Mouse (Mus musculus) embryonic facial prominence, embryonic 15.5 days (tissue): ENCODE data around the gene Eif2ak3. TPM values are rescaled to one million over a fixed set of nuclear protein-coding genes. Genes with fewer than 3 reads are reported as not detected.

Experiments used
- ATAC-seq: fragments of 200-750 bp; cut with Nextera tagmentation; 2 replicates; pipeline ENCODE4 v1.8.0; 2017; ENCODE audit warnings: low read depth, moderate TSS enrichment; ENCODE audit not compliant: insufficient number of reproducible peaks, low FRiP score, low TSS enrichment
- H3K27ac ChIP-seq: fragments of 300-500 bp; sonication (generic); replicated peaks from 2 replicates; pipeline ENCODE4 v1.5.1; 2015; ENCODE audit warnings: mild to moderate bottlenecking, inconsistent platforms
- H3K27me3 ChIP-seq: fragments of 300-500 bp; sonication (generic); 2 replicates; pipeline ENCODE4 v1.6.1; 2015; ENCODE audit warnings: inconsistent platforms
- H3K36me3 ChIP-seq: fragments of 300-500 bp; sonication (generic); 2 replicates; pipeline ENCODE4 v1.6.1; 2015; ENCODE audit warnings: mild to moderate bottlenecking, inconsistent platforms
- H3K4me1 ChIP-seq: fragments of 300-500 bp; sonication (generic); 2 replicates; pipeline ENCODE4 v1.6.1; 2015; ENCODE audit warnings: inconsistent platforms
- H3K4me2 ChIP-seq: fragments of 300-500 bp; sonication (generic); replicated peaks from 2 replicates; pipeline ENCODE4 v1.6.1; 2015; ENCODE audit warnings: mild to moderate bottlenecking, inconsistent platforms
- H3K4me3 ChIP-seq: fragments of 300-500 bp; sonication (generic); replicated peaks from 2 replicates; pipeline ENCODE4 v1.5.1; 2015; ENCODE audit warnings: mild to moderate bottlenecking, inconsistent platforms
- H3K9ac ChIP-seq: fragments of 300-500 bp; sonication (generic); 2 replicates; pipeline ENCODE4 v1.6.1; 2015; ENCODE audit warnings: inconsistent platforms
- H3K9me3 ChIP-seq: fragments of 300-500 bp; sonication (generic); replicated peaks from 2 replicates; pipeline ENCODE4 v1.6.1; 2016; ENCODE audit warnings: inconsistent platforms
- WGBS: fragments of 180-500 bp; shearing (Covaris S2); methylation state at CpG from one replicate; pipeline ENCODE4 v1.1.7; 2015; 5-methylcytosine and 5-hydroxymethylcytosine counted together
- polyA plus RNA-seq: library from polyadenylated mRNA; unstranded; fragments of >200 nt; fragmentation: Nextera tagmentation; extraction: Ambion mirVana; gene quantifications from 2 replicates; pipeline ENCODE4 v1.2.1, GENCODE M21; 2015

Eif2ak3 gene
- polyA plus RNA-seq, 1 experiment from 2014 or later = 14.2 TPM

DNA sequence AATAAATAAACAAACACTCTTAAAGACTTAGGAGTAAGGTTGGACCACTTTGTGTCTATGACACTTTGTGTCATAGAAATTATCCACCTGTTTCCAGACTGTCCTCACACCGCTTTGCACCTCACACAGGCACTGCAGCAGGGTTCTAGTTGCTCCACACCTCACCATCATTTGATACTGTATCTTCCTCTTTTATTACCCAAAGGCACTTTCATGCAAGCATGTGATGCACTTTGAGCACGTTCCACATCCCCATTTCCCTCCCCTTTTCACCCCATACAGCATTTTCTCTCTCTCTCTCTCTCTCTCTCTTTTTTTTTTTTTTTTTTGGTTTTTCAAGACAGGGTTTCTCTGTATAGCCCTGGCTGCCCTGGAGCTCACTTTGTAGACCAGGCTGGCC lies 7.0 kb upstream of the Eif2ak3 start:
- Histone ChIP-seq H3K36me3 (no peaks in the 10 kb centered on the region), H3K27me3 (no peaks in the 10 kb centered on the region), H3K9ac (no peak overlapping the region), H3K4me2 (no peak overlapping the region), H3K4me3 (no peak overlapping the region), H3K4me1 (no peaks in the 10 kb centered on the region), H3K27ac (no peak overlapping the region), H3K9me3 (no peaks in the 10 kb centered on the region)
- 82% methylated on average over 2 of the region's 2 CpGs for WGBS
- no peak for ATAC-seq

DNA sequence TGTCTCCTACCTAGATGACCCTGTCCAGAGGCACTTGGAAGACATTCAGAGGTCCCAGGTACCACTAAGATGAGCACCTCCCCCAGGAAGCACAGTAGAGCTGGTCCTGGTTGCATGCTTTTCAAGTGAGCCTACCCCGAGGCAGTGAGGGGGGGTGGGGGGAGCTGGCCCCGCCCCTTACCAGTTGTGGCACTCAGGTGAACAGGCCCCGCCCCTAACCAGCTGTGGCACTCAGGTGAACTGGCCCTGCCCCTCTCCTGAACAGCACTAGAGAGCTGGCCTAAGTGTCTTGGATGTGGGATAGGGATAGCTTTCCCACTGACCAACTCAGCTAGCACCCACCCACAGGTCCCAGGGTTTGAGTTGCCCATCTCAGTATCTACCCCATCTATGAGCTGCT lies 5.8 kb upstream of the Eif2ak3 start:
- Histone ChIP-seq H3K4me2 (no peak overlapping the region), H3K9me3 (no peaks in the 10 kb centered on the region), H3K4me3 (no peak overlapping the region), H3K36me3 (no peaks in the 10 kb centered on the region), H3K4me1 (peaks cover 7% of the 10 kb centered on the region; the same call in 1 of the 2 replicates), H3K27me3 (no peaks in the 10 kb centered on the region), H3K9ac (no peak overlapping the region), H3K27ac (no peak overlapping the region)
- WGBS = 40% methylated on average over 3 of the region's 3 CpGs
- no peak for ATAC-seq

DNA sequence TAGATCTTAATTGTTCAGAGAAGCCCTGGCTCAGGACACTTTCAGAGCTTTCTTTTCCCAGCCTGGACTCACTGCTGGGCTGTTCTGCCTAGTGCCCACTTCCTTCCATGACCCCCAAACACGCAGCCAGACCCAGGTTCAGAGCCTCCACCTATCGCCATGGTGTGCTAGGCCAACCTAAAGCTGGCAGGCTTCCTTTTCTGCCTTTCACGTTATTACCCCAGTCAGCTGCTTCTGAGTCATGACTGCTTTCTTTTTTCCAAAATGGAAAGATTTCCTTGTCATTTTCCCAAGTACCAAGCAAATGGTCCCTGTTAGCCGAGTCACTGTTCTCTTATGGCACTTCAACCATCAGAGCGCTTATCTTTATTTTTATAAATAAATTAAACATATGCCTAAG lies 4.0 kb upstream of the Eif2ak3 start:
- Histone ChIP-seq H3K9me3 (no peaks in the 10 kb centered on the region), H3K4me2 (no peak overlapping the region), H3K4me1 (peaks cover 8% of the 10 kb centered on the region; the same call in 1 of the 2 replicates), H3K36me3 (no peaks in the 10 kb centered on the region), H3K4me3 (no peak overlapping the region), H3K27ac (no peak overlapping the region), H3K9ac (no peak overlapping the region), H3K27me3 (no peaks in the 10 kb centered on the region)
- WGBS = 66% methylated on average over 5 of the region's 5 CpGs
- no peak for ATAC-seq

DNA sequence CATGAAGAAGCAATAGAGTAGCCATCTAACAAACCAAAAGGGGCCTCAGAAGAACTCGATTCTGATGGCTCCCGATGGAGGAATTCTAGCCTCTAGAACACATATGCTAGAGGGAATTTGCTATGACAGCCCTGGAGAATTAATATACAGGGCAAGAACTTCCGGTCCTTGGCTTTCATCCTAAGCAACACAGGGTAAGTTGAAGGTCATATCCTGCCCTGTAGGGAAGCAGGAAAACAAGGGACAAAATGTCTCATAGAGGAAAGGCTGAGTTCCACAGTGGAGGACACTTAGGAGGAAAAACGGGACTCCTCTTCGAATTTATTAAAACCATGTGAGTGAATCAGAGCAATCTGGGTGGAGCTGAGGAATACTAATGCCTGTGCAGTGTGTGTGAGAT lies 1.3 kb upstream of the Eif2ak3 start:
- 28% methylated on average over 5 of the region's 5 CpGs for WGBS

DNA sequence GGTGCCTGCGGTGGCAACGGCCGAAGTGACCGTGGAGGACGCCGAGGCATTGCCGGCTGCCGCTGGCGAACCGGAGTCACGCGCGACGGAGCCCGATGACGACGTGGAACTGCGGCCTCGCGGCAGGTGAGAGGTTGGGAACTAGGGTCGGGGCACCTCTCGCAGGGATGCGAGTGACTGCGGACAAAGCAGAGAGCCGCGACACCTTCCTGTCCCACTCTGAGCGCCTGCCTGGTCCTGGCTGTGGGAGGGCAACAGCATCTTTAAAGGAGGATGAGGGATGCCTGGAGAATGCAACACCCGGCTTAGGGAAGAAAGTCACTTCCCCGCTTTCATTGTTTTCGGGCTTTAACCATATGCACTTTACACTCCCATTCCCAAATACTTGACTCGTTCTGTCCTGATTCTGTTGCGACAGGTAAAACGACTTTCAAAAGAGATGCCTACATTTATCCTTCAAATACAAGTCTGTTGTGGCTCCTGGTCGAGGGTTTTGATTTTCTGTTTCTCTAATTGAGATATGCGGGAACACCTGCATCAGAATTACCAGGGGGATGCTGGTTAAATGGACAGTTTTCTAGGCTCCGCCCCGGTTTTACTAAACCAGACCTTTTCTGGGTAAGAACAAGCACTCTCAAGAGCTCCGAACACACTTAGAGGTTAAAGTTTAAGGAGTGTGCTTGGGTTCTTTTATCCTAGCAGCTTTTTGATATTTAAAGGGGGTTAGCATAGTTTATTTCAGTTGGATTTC lies 756 bp downstream of the Eif2ak3 start:
- H3K4me1 ChIP-seq = peaks cover 27% of the 10 kb centered on the region
- H3K4me2 ChIP-seq = peak overlapping the region; percentile 72
- peak overlapping the region; percentile 76 for H3K4me3 ChIP-seq
- H3K36me3 ChIP-seq = no peaks in the 10 kb centered on the region
- H3K9me3 ChIP-seq = no peaks in the 10 kb centered on the region
- WGBS = 1% methylated on average over 38 of the region's 38 CpGs
- H3K9ac ChIP-seq = peak overlapping the region; percentile 65
- ATAC-seq = no peak
- no peaks in the 10 kb centered on the region for H3K27me3 ChIP-seq
- peak overlapping the region; percentile 91 for H3K27ac ChIP-seq

More for the DNA sequence above, 1.3 kb upstream of the Eif2ak3 start:
- Histone ChIP-seq H3K27me3 (no peaks in the 10 kb centered on the region), H3K27ac (peak overlapping the region; percentile 91), H3K4me1 (peaks cover 27% of the 10 kb centered on the region), H3K4me2 (peak overlapping the region; percentile 74), H3K36me3 (no peaks in the 10 kb centered on the region), H3K4me3 (peak overlapping the region; percentile 50), H3K9ac (no peak overlapping the region), H3K9me3 (no peaks in the 10 kb centered on the region)
- ATAC-seq = no peak

DNA sequence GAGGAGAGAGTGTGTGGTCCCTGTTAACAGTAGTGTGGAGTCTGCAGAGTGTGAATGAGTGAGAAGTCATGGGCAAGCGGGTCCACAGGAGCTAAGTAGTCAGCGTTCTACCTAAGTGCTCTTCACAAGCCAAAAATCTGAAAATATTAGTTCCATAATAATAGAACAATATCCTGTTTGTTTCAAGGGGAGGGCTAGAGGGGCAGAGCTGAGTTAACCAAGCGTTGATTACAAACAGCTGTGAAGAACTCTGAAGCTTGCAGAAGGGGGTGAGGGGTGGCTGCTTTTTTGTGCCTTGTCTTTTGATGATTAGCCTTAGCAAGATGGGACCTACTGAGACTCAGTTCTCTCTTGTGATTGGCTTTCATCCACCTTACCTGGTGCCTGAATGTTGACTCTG lies 3.1 kb downstream of the Eif2ak3 start:
- 30% methylated on average over 3 of the region's 3 CpGs for WGBS
- Histone ChIP-seq H3K4me2 (0 out of 2 replicates have a peak overlapping the region, but pooled peaks have one; percentile 5), H3K4me3 (no peak overlapping the region; the same call in 1 of the 2 replicates), H3K9me3 (no peaks in the 10 kb centered on the region), H3K27me3 (no peaks in the 10 kb centered on the region), H3K27ac (peak overlapping the region; percentile 44; the same call in 1 of the 2 replicates), H3K36me3 (no peaks in the 10 kb centered on the region), H3K4me1 (peaks cover 27% of the 10 kb centered on the region), H3K9ac (no peak overlapping the region)
- no peak for ATAC-seq

DNA sequence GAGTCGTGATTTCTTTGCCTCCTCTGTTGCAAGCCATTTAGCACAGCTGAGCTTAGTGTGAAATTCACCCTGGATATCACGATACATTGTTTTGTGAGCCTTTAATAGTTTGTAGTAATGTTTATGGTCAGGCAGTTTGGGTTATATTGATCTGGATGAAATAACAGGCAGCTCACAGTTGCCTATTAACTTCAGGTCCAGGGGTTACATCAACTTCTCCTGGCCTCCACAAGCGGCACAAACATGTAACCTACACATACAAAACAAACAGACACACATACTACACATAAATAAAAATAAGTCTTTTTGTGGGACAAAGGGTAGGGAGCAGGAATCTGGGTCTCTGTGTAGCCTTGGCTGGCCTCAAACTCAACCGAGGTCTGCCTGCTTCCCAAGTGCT lies 9.1 kb downstream of the Eif2ak3 start:
- Histone ChIP-seq H3K27ac (no peak overlapping the region), H3K4me2 (no peak overlapping the region), H3K4me1 (no peaks in the 10 kb centered on the region), H3K4me3 (no peak overlapping the region), H3K27me3 (no peaks in the 10 kb centered on the region), H3K9ac (no peak overlapping the region), H3K9me3 (no peaks in the 10 kb centered on the region), H3K36me3 (no peaks in the 10 kb centered on the region)
- WGBS = 77% methylated on average over 4 of the region's 4 CpGs
- no peak for ATAC-seq

DNA sequence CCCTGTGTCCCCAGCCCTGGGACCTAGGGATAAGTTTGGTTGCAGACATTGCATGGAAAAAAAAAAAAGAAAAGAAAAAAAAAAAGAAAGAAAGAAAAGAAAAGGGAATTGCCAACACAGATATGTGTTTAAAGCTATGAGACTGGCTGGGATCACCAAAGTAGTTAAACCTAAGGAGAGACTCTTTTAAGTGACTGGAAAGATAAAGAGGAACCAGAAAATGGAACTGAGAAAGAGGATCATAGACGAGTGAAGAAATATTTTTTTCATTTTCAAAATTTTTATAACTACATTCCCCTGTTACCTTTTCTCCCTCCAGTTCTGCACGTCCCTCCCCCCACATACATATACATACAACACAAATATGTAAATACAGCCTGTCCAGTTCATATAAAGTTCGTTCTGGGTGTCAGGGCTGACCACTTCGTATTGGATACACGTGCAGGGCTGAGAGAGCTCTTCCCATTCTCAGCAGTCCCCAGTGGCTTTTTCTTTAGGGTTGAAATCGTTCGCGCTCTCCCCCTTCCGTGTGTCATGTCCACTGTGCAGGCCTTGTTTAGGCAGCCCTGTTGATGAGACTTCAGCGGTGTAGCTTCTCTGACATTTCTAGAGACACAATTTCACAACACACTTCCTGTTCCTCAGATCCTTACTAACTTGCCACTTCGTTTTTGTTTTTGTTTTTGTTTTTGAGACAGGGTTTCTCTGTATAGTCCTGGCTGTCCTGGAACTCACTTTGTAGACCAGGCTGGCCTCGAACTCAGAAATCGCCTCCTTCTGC lies 11.4 kb downstream of the Eif2ak3 start:
- Histone ChIP-seq H3K27me3 (no peaks in the 10 kb centered on the region), H3K4me2 (no peak overlapping the region), H3K9ac (no peak overlapping the region), H3K27ac (no peak overlapping the region), H3K4me1 (no peaks in the 10 kb centered on the region), H3K4me3 (no peak overlapping the region), H3K36me3 (peaks cover 9% of the 10 kb centered on the region), H3K9me3 (no peaks in the 10 kb centered on the region)
- WGBS = 88% methylated on average over 13 of the region's 13 CpGs
- no peak for ATAC-seq

DNA sequence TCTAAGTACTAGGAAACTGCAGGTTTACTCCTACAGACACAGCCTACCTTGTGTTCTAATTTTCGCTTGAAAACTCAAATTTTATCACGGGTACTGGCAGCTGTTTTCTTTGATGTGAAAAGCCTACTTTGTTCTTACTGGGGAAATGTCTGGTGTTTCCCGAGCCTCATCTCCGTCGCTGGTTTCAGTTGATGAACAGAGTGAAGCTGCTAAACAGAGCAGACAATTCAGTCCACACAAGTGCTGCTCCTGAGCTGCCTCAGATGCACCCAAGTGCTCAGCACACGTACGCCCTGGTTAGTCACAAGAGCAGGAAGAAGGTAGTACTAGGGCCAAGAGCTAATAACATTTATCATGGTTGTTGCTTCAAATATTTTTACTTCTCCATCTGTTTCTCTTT lies 18.4 kb downstream of the Eif2ak3 start:
- no peak overlapping the region for H3K27ac ChIP-seq
- no peak overlapping the region for H3K9ac ChIP-seq
- no peaks in the 10 kb centered on the region for H3K27me3 ChIP-seq
- H3K36me3 ChIP-seq = peaks cover 9% of the 10 kb centered on the region
- H3K4me3 ChIP-seq = no peak overlapping the region
- WGBS = 76% methylated on average over 7 of the region's 7 CpGs
- H3K9me3 ChIP-seq = no peaks in the 10 kb centered on the region
- ATAC-seq = no peak
- no peaks in the 10 kb centered on the region for H3K4me1 ChIP-seq
- H3K4me2 ChIP-seq = no peak overlapping the region

DNA sequence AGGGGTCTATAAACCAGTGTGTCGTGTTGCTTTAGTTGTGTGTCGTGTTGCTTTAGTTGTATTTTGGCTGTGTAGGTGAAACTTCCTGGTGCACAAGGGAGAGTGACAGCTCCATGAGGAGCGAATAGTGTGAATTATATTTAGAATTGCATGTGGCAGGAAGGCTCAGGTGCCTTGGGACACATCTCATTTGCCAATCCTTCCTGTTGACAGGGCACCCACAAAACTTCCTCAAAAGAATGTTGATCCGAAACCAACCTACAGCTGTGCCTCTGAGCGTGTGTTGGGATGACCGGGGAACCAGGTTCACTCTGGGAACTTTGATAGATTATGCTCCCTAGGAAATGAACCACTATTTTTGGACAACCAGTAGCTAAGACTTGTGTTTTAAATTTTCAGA lies 20.0 kb downstream of the Eif2ak3 start:
- Histone ChIP-seq H3K27me3 (no peaks in the 10 kb centered on the region), H3K27ac (no peak overlapping the region), H3K4me3 (no peak overlapping the region), H3K4me1 (no peaks in the 10 kb centered on the region), H3K4me2 (no peak overlapping the region), H3K9me3 (no peaks in the 10 kb centered on the region), H3K36me3 (peaks cover 5% of the 10 kb centered on the region), H3K9ac (no peak overlapping the region)
- 82% methylated on average over 6 of the region's 6 CpGs for WGBS
- no peak for ATAC-seq

DNA sequence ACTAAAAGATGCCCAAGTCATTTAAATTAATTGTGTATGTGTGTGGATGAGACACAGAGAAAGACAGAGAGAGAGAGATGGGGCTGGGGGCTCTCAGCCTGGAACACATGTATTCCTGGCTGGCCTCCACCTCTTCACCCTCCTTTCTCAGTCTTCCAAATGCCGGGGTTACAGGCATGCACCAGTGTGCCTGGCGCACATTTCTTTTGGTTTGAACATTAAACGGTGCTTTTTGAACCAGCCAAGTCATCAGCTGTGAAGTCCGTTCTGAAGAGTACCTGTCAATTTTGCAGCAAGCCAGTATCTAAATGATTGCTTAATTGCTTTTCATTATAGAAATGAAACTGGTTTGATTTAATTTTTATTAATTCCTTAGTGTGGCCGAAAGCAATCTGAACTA lies 22.4 kb downstream of the Eif2ak3 start:
- H3K4me1 ChIP-seq = no peaks in the 10 kb centered on the region
- H3K9ac ChIP-seq = no peak overlapping the region
- no peak overlapping the region for H3K4me2 ChIP-seq
- H3K4me3 ChIP-seq = no peak overlapping the region
- H3K27me3 ChIP-seq = no peaks in the 10 kb centered on the region
- no peaks in the 10 kb centered on the region for H3K36me3 ChIP-seq
- no peak for ATAC-seq
- H3K9me3 ChIP-seq = no peaks in the 10 kb centered on the region
- WGBS = 69% methylated on average over 5 of the region's 5 CpGs
- no peak overlapping the region for H3K27ac ChIP-seq
